Mouse (Mus musculus) heart, adult 11 months (tissue): ENCODE data around the gene Dusp8.

Experiments used
- DNase-seq: peaks from one replicate; pipeline ENCODE4 v3.0.0; 2022

Dusp8 gene

DNA sequence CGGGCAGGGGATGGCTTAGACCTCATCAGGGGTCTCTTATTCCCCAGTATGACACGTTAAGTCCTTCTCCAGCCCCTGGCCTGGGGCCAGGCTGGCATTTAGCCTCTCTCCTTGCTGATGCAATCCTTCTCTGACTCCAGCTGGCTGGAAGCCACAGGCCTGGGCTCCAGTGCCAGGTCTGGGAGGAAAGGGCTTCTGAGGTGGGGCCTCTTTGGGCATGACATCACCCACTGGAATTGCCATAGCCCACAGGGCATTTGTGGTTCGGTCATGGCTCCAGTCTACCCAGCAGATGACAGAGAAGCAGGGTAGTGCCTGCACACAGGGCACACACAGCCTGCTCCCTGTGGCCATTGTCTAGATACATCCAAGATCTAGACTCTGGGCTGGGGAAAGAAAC, 10.8 kb downstream of the Dusp8 start:
- peak; percentile 97 for DNase-seq

DNA sequence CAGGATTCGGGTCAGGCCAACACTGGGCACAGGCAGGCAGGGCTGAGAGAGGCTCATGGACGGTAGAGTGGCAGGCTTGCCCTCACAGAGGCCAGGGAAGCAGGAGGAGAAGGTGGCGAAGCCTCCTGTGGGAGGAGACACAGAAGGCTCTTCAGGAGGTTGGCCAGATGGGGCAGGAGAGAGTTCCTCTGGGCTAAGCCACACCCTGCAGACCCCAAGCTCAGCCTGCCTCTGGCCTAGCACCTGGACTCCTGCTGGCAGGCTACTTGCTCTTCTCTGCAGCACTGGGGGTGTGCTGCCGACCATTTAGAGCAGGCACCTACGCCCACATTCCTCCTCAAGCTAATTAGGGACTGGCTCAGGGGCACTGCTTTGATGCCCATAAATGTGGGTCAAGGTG, 11.2 kb downstream of the Dusp8 start:
- no peak for DNase-seq

DNA sequence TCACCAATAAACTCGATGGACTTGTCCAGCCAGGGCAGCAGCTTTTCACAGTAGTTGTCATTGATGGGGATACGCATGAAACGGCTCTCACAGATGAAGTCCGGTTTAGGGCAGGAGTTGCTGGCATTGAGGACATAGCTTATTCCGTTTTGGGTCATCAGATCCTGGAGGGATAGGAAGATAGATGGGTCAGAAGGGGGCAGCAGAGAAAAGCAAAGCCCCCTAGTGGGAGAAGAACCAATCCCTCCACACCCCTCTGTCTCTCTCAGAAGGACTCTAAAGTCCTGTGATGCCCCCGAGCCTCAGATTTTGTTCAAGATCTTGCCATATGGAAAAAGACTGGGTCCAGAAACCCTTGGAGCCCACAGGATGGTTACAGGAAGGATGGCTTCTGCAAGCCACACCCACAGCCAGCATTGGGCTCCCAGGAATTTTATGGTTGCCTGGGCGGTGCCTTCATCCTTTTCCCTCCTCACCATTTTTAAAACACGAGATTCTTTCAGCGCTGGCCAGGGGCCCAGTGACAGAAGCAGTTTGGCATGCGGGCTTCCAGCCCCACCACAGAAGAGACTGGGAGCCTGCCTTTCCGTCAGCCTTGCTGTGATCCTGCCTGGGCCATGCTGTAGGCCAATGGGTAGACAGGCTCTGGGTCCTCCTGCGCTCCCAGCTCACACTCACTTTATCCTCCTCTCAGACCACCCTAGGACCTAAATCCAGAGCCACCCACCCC, 11.9 kb downstream of the Dusp8 start:
- DNase-seq, result peak; percentile 97

DNA sequence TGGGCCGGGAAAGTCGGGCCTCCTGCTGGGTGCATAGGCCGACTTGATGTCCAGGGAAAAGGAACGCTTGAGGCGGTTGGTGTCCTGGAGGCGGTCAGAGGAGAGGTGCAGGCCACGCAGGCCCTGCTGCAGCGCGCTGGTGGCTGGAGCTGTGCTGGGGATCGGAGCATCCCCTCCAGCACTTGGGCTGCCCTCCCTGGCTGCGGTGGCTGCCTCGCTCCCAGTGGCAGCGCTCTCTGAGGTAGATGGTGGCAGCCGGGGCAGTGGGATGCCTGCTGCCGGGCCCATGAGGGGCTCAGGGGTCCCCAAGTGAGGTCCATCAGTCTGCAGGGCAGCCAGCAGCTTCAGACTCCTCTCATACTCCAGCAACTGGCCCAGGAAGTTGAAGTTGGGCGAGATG, 13.0 kb downstream of the Dusp8 start:
- peak; percentile 86 for DNase-seq

DNA sequence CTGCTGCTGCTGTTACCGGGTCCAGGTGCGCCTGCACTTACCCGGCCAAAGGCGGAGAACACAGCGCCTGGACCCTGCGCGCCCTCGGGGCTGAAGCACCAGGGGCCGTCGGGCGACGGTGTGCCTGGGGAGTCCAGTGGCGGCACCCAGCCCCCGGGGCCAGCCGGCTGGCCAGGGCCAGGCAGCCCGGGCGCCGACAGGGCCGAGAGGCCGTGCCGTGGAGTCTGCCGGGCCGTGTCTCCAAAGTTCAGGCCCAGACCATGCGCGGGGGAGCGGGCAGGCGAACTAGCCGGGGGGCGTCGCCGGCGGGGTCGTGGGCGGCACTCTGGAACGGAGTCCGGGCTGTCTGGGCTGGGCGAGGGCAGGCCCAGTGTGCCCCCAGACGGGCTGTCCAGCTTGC, 13.5 kb downstream of the Dusp8 start:
- DNase-seq, result peak; percentile 81

DNA sequence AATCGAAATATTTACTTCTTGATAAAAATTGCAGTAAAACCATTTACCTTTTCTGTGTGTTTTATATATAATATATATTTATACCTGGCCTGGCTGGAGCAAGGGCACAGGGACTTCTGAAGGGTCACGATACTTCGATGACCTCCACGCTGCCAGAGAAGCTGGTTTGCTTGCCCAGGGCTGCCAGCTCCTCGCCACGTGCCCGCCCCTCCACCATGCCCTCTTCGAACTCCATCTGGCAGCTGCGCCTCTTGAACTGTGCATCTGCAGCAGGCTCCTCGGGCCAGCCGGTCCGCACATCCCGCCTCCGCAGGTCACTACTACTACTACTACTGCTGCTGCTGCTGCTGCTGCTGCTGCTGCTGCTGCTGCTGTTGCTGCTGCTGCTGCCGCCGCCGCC, 13.9 kb downstream of the Dusp8 start:
- DNase-seq, result peak; percentile 91

DNA sequence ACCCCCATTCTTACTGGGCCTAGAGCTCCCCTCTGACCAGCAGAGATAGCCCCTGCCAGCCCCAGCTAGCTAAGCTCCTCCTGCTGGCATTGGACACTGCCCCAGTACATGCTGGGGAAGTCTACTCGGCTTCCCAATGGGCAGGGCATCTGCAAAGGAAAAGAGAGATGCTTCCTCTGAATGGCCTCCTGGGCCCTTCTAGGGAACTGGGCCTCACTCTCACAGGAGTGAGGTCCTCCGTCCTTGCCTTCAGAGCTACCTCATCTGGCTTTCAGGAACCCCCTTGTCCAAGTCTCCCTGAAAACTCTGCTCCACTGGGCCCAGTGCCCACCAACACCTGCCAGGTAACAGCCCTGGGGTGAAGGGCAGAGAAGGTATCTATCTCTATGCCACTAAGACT, 14.8 kb downstream of the Dusp8 start:
- no peak for DNase-seq

DNA sequence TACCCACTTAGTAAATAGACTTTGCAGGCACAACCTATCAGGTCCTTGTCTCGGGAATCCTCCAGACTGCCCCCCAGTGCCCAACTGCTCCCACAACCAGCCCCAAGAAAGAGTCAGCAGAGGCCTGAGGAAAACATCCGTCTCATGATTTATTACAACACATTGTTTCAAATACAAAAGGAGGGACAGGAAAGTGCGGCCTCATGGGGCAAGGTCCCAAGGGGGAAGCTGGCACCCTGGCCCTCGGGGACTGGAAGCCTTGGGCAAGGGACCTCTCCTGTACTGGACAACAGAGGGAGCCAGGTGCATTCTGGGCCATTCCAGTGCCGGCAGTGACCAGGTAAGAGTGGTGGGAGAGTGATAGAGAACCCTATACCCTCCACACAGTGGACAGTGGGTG, 16.3 kb downstream of the Dusp8 start:
- DNase-seq, result no peak

DNA sequence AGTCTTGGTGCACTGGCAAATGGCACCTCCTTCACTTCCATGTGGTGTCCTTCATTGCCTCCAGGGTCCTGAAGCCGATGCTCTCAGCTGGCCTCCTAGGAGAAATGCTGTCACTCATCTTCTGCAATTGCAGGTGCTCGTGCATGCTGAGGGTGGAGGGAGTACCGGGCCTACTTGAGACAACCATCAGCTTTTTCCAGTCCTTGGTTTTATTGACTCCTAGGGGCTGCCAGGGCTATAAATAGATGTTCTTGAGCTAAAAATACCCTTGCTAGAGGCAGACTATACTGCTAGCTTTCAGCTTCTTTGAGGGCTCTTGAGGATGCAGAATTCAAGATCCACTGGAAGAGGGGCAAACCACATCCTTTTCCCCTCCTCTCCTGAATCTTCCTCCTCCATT, 18.5 kb downstream of the Dusp8 start:
- peak; percentile 88 for DNase-seq

DNA sequence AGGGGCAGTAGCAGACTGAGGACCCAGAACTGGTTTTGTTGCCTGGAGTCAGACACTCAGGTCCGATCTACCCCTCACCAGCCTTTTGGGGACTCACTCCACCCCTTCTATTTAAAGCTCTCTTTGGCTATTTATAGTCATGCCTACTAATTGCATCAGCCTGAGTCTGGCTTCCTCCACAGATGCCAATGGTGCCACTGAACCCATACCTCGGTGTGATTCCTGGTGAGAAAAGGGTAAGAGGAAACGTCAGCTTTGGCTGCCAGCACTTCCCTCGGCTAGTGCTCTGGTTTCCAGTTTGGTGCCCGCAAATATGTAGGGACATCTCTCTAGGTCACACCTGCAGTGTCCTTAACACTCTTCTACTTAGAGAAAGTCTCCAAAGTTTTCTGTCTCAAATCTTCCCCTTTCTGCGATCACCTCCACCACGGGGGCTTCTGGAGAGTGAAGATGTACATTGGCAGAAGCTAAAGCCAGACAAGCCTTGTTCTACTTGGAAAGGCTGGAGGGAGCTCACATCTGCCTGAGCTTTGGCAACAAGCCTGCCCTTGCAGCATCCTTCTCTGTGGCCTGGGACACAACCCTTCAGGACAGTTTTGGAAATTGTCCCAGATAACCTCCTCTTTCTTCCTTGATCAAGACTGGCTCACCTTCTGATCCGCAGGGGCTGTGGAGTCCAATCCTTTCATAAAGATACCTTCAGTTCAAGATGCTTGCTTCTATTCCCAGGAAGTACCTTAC, 21.3 kb downstream of the Dusp8 start:
- DNase-seq, result no peak

DNA sequence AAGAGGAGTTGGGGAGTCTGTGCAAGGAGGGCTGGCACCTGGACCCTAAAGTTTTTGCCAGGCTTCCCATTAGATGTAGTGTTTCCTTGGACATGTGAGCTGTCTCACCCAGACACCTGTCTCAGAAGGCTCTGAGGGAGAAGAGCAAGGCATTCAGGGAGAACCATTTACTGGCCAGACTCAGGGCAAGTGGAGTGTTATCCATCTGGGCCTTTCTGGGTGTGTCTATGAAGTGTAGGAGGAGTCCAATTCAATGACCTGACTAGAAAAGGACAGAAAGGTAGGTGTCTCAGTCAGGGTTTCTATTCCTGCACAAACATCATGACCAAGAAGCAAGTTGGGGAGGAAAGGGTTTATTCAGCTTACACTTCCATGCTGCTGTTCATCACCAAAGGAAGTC, 23.9 kb downstream of the Dusp8 start:
- DNase-seq, result no peak

DNA sequence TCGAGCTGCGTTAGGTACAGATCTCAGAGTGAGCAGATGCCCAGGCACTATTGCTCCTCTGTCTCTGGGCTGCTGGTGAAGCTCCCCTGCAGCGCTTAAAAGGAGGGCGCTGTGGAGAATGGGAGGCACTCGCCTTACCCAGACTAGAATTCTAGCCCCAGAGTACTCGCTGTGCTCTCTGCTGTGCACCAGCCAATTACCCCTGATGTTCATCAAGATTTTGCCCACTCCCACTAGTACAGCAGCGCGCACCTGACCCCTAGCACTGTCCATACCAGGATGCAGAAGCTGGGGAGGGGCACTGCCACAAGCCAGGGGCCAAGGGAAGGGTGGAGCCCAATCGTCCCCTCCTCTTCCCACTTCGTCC, 24.4 kb downstream of the Dusp8 start:
- no peak for DNase-seq

DNA sequence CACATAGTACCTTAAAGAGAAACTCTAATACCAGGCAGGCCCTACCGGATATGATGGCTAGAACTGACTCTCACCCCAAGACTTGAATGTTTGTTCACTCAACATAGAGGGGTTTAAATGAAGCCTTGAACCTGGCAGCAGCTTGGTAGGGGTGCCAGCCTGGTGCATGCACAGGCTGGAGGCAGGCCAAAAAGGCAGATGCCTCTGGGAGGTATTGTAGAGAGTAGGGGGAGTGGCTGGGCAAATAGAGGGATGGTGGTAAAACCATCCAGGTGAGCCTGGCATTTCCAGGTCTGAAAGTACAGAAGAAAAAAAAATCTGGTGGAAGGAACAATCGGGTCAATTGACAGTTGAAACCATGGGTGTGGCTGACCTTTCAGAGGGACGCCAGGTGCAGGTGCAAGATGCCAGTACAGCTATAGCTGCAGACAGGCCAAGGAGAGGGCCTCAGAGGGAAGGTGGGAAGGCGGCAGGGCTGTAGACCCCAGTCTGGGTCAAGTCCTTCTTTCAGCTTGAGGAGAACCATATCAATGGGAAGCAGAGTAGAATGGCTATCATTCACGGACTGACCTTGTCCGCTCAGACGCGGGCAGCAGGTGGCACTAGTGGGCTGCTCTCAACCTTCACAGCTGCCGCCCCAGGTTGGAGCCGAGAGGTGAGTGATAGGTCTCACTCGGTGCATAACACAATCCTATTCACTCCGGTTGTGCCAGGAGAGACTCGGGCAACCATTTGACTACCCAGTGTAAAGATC, 25.0 kb downstream of the Dusp8 start:
- DNase-seq, result peak; percentile 93

DNA sequence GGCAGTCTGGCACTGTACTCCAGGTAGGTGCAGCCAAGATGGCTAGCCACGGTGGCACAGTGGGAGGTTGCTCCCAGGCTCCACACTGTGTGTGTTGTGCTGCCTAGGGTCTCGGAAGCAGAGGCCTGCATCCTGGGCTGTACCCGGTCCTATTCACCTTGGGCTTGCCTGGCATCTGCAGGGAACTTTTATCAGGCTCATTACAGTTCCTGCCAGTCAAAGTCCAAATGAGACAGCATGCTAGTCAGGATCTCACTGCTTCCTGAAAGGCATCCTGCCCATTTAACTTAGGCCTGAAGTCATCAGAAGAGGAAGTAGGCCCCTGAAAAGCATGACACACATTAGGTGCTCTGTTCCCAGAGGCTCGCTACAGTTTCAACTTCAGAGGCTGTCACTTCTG, 27.2 kb downstream of the Dusp8 start:
- peak; percentile 93 for DNase-seq

DNA sequence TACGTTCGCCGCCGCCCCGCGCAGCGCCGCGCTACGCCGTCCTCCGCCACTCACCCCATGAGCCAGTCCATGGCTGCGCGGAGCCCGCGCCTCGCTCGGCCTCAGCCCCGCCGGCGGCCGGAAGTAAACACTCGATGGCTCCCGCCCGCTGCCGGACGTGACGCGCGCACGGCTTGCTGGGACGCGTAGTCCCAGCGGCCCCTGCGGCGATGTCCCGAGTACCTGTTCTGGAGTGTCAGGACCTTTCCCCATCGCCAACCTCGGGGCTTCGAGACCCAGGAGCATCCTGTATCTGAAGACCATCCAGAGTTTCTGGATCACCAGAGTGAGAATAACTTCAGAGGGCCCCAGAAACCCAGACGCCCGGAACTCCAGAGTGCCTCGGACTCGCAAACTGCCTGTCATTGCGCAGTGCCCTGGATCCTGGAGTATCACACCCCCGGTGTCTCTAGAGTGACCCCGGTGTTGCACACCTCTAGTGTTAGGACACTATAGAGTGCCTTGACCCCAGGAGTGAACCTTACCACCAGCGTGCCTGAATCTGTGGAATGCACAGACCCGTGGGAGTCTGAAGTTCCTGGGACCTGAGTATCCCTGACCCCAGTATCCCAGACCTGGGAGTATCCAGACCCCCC, 34.6 kb downstream of the Dusp8 start, which contains the start of gene Mob2:
Gene Mob2 (minus strand): TSS at position 135 of the 635 bp plus-strand sequence.
- DNase-seq, result peak; percentile 99

DNA sequence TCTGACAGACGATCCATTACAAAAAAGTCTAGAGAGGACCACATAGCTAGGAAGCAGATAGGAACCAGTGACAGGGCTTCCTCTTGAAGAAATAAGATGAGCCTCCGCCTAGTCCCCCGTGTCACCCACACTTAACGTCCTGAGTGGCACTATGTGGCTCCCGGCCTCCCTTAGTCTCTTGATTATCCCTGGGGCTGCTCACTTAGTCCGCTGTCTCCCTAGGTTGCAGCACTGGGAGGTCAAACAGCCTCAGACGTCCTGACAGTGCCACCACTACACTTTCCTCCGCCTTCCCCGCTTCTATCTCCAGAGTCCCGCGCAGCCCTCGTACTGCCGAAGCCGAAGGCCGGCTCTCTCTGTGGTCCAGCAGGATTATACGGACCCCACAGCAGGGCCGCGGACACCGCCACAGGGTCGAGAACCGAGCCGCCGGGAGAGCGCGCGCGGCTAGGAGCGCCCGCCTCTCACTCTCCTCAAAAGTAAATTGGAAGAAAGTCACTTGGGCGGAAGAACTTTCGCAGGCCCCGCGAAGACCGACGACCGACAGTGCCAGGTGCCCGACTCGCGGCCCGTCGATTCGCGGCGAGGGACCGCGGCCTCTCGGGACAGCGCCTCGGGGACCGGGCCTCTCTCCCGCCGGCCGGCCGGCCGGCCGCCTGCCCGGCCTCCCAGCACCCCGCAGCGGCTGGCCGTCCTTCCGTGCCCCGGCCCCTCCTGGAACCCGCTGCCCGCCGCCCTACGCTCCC, 35.3 kb downstream of the Dusp8 start:
- peak; percentile 93 for DNase-seq

DNA sequence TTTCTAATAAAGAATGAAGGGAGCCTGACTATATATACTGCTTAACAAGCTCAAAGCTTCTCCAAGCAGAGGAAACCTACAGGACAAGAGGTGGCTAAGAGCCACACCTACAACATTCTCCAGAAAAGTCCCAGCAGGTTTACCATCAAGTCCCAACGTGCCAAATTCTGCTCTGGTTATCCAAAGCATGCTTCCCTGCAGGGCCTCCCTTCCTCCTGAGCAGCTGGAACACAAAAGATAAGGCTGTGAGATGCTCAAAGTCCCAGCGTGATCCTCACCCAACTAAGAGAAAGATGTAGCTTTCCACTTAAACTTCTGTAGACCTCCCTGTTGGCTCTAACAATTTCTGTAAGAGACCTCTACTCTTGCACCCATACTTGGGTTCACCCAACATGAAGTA, 36.6 kb downstream of the Dusp8 start:
- DNase-seq, result no peak

DNA sequence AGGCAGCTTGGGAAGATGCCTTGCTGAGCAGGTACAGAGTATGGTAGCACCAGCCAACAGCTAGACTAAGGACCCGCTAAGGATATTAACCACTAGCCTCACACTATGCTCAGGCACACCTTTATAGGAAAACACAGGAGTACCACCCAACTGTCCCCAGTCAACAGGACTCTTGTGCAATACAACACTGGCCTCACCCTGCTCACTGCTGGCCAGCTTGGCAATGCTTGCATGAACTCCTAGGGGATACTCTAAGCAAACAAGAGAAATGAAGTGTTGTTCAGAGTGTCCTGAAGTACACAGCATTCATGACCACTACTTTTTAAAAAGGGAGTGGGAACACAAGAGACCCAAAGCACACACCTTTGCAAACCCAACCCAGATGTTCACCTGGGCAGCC, 38.5 kb downstream of the Dusp8 start:
- peak; percentile 90 for DNase-seq

DNA sequence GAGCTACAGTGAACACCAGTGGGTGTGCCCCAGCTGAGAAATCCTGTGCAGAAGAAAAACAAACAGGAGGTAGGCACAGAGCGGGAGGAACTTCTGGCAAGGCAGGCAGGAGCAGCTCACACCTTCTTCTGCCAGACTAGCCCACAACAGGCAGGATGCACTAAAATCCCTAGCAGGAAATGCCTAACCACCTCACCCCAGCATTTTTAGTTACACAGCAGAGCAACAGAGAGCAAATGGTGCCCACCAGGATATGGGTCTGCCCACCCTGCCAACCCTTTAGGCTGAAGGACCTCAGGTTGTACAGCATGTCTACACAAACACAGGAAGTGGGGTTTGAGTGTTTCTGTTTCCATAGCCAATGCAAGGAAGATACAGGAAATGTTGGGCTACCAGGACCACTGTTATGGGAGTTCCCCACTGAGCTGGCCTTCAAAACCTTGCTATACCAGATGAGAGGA, 39.0 kb downstream of the Dusp8 start:
- DNase-seq, result peak; percentile 94

DNA sequence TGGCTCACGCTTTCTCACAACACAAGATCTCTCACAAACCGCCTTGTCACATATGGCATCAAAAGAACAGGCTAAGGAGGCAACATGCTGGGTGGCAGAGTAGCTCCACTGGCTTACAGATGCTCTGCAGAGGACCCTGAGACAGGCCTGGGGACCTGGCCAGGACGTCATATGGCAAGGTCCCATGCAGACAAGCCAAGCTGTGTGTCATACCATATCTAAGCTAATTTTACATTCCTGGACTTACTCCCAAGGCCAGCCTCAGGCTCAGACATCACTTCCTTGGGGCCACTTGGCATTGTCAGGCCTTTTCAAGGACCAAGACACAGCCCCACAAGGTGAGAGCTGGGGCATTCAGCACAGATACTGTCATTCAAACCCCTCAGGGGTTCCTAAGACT, 40.2 kb downstream of the Dusp8 start:
- DNase-seq, result peak; percentile 89

DNA sequence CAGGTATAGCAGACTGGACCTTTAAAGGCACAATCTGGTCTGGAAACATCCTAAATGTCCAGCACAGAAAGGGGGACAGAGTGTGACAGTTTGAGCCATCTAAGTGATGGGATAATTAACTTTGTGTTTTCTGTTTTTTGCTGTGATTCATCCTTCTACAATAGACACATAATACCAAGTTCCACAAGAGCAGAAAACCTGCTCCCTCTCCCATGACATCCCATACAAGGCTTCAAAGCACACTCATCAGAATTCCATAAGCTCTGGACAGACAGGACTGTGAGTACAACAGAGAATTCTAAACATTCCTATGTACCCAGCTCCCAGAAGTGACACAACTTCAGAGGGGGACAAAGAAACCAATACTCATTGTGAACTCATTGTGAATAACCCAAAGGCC, 45.1 kb downstream of the Dusp8 start:
- DNase-seq, result no peak

DNA sequence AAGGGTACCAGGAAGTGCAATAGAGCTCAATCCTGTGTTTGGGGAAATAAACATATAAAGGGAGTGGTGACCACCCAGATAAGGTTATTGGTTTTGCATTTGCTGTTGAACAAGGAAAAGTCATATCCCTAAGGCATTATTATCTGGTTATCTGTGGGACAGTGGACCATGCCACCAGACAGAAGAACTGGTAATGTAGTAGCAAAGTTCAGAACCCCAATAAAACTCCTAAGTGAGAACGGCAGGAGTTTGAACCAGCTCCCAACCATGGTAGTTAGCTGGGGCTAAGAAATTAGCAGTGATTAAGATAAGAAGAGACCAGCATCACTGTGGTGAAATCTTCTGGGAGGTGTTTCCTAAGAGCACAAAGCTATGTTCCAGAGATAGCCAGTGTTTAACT, 49.7 kb downstream of the Dusp8 start:
- DNase-seq, result no peak

DNA sequence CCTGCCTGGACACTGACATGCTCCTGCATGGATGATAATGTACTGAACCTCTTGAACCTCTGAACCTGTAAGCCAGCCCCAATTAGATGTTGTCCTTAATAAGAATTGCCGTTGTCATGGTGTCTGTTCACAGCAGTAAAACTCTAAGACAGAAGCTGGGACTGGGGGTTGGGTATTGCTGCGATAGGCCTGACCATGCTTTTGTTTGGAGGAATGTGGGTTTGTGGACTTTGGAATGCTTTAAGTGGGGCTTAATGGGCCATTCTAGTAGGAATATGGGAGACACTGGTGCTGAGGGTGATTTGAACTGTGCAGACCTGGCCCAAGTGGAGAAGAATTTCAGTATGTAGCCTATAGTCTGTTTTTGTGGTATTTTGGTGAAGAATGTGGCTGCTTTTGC, 50.3 kb downstream of the Dusp8 start:
- no peak for DNase-seq
